Comparison of ENCODE assay signal across 17 mouse cellular contexts in the genomic region with DNA sequence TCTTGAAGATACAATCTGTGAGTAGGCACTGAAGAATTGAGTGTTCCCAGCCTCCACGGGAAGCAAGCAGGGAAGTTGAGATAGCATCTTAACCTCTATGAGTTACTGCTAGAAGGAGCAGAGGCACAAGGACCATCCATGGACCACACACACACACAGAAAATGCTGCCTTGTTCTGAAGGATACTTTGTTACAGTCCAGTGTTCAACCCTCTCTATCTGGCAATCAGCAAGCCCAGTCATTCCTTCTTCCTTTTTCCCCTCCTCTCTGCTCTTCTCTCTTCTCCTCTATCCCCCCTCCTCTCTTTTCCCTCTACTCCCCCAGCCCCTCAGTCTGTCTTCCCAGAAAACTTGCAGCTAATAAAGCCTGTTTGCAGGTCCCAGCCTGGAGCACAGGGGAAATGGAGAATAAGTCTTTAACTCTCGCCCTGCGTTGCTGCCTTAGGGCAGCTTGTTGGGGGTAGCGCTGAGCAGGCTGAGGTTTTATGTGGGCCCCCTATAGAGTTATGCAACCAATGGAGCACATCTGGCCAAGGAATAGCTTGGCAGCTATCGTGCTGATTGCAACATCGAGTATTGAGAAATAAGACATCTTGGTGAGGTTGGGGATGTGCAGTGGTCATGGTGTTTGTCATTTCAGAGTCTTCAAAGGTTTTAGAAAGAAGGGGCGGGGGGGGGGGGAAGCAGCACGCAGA.
DNase-seq lines count a peak whose midpoint lies in the region; ATAC-seq and TF ChIP-seq lines count a peak whose summit lies in the region.
"Had no signal": no experiment of that assay in that cellular context is flagged by ENCODE, and none has a peak within 500 bp of the region (broad histone marks: within the 10 kb centered on the region; RNA-seq: fewer than 3 reads in every experiment).

No protein-coding gene starts in this region.

- no peaks in the 10 kb centered on the region for H3K9me3 ChIP-seq in kidney, embryonic 14.5 days (ENCODE audit: control insufficient read depth, low read length)
- no peaks in the 10 kb centered on the region for H3K9me3 ChIP-seq in embryonic facial prominence, embryonic 15.5 days (replicated peaks)
- no peaks in the 10 kb centered on the region for H3K9me3 ChIP-seq in lung, embryonic 15.5 days
- H3K9me3 ChIP-seq in midbrain, embryonic 14.5 days (ENCODE audit: control insufficient read depth, low read length), result no peaks in the 10 kb centered on the region
- H3K9me3 ChIP-seq in hindbrain, embryonic 12.5 days (replicated peaks), result no peaks in the 10 kb centered on the region
- H3K9me3 ChIP-seq: hindbrain, embryonic 15.5 days; liver, embryonic 15.5 days; midbrain, embryonic 12.5 days had no signal

- no peak overlapping the region for H3K27ac ChIP-seq in kidney, embryonic 14.5 days (ENCODE audit: low read depth, low read length)
- no peak overlapping the region for H3K27ac ChIP-seq in embryonic facial prominence, embryonic 15.5 days (replicated peaks)
- peak overlapping the region; percentile 86 for H3K27ac ChIP-seq in lung, embryonic 15.5 days
- H3K27ac ChIP-seq in left cerebral cortex, adult 2 months, result no peak overlapping the region
- H3K27ac ChIP-seq in midbrain, embryonic 14.5 days (replicated peaks; ENCODE audit: low read depth, low read length), result no peak overlapping the region
- H3K27ac ChIP-seq in hindbrain, embryonic 12.5 days, result no peak overlapping the region
- H3K27ac ChIP-seq: hindbrain, embryonic 15.5 days; liver, embryonic 15.5 days; midbrain, embryonic 12.5 days had no signal

- H3K27me3 ChIP-seq in kidney, embryonic 14.5 days (ENCODE audit: control insufficient read depth, insufficient read depth, low read length), result no peaks in the 10 kb centered on the region
- H3K27me3 ChIP-seq in embryonic facial prominence, embryonic 15.5 days, result no peaks in the 10 kb centered on the region
- no peaks in the 10 kb centered on the region for H3K27me3 ChIP-seq in lung, embryonic 15.5 days
- no peaks in the 10 kb centered on the region for H3K27me3 ChIP-seq in midbrain, embryonic 14.5 days (ENCODE audit: control insufficient read depth, insufficient read depth, low read length)
- H3K27me3 ChIP-seq in hindbrain, embryonic 12.5 days, result no peaks in the 10 kb centered on the region
- H3K27me3 ChIP-seq: hindbrain, embryonic 15.5 days; liver, embryonic 15.5 days; midbrain, embryonic 12.5 days had no signal

- no peak overlapping the region for H3K9ac ChIP-seq in kidney, embryonic 14.5 days (ENCODE audit: low read depth, low read length)
- no peak overlapping the region for H3K9ac ChIP-seq in embryonic facial prominence, embryonic 15.5 days
- no peak overlapping the region for H3K9ac ChIP-seq in lung, embryonic 15.5 days
- no peak overlapping the region for H3K9ac ChIP-seq in midbrain, embryonic 14.5 days (replicated peaks; ENCODE audit: low read length)
- H3K9ac ChIP-seq in hindbrain, embryonic 12.5 days, result no peak overlapping the region
- H3K9ac ChIP-seq: hindbrain, embryonic 15.5 days; liver, embryonic 15.5 days; midbrain, embryonic 12.5 days had no signal

- no peak for TF ChIP-seq CTCF in left cerebral cortex, adult 2 months (IDR thresholded peaks at IDR 0.05)

- ATAC-seq in kidney, embryonic 14.5 days (ENCODE audit: low FRiP score, low TSS enrichment), result 0 out of 2 replicates have a peak, but pooled peaks have one; percentile 17
- ATAC-seq in embryonic facial prominence, embryonic 15.5 days (ENCODE audit: insufficient number of reproducible peaks, low FRiP score, low TSS enrichment, low read depth), result peak; percentile 60; the same call in 1 of the 2 replicates
- ATAC-seq in lung, embryonic 15.5 days (ENCODE audit: borderline replicate concordance, extremely low read depth, low FRiP score, low TSS enrichment), result peak; percentile 95
- peak; percentile 96 for ATAC-seq in megakaryocyte progenitor cell, adult 5-6 weeks (replicated peaks; ENCODE audit: poor library complexity)
- no peak for ATAC-seq in midbrain, embryonic 14.5 days (ENCODE audit: low FRiP score, low TSS enrichment)
- no peak for ATAC-seq in hindbrain, embryonic 12.5 days (ENCODE audit: low FRiP score)
- ATAC-seq: intestine, postnatal 0 days had no signal

- intact Hi-C loops in left cerebral cortex, adult 2 months (cut with DNase I), result no loop called here

- no peak overlapping the region for H3K4me3 ChIP-seq in kidney, embryonic 14.5 days (ENCODE audit: low read length)
- no peak overlapping the region for H3K4me3 ChIP-seq in embryonic facial prominence, embryonic 15.5 days (replicated peaks)
- no peak overlapping the region for H3K4me3 ChIP-seq in lung, embryonic 15.5 days
- no peak overlapping the region for H3K4me3 ChIP-seq in left cerebral cortex, adult 2 months
- H3K4me3 ChIP-seq in midbrain, embryonic 14.5 days (replicated peaks; ENCODE audit: low read depth, low read length), result no peak overlapping the region
- no peak overlapping the region for H3K4me3 ChIP-seq in hindbrain, embryonic 12.5 days
- H3K4me3 ChIP-seq: hindbrain, embryonic 15.5 days; liver, embryonic 15.5 days; midbrain, embryonic 12.5 days had no signal

- H3K4me2 ChIP-seq in kidney, embryonic 14.5 days (replicated peaks; ENCODE audit: low read depth, low read length), result no peak overlapping the region
- no peak overlapping the region for H3K4me2 ChIP-seq in embryonic facial prominence, embryonic 15.5 days (replicated peaks)
- no peak overlapping the region for H3K4me2 ChIP-seq in lung, embryonic 15.5 days
- no peak overlapping the region for H3K4me2 ChIP-seq in midbrain, embryonic 14.5 days (ENCODE audit: low read length)
- H3K4me2 ChIP-seq in hindbrain, embryonic 12.5 days (replicated peaks), result no peak overlapping the region
- H3K4me2 ChIP-seq: hindbrain, embryonic 15.5 days; liver, embryonic 15.5 days; midbrain, embryonic 12.5 days had no signal

- no peak for DNase-seq in kidney, adult 11 months
- no peak for DNase-seq in left cerebral cortex, adult 2 months (ENCODE audit: extremely low spot score in 1 of 2, low spot score in 2 of 2)
- no peak for DNase-seq in midbrain, embryonic 14.5 days
- DNase-seq: adrenal gland, adult 8-10 months; cerebellum, postnatal 10 days; kidney, postnatal 14 days; right cerebral cortex, postnatal 25 days; thymus, adult 2 months had no signal

- WGBS in kidney, embryonic 14.5 days, result 56% methylated on average over 8 of the region's 8 CpGs
- WGBS in embryonic facial prominence, embryonic 15.5 days, result 29% methylated on average over 6 of the region's 8 CpGs
- WGBS in lung, embryonic 15.5 days, result 47% methylated on average over 8 of the region's 8 CpGs
- 65% methylated on average over 8 of the region's 8 CpGs for WGBS in midbrain, embryonic 14.5 days
- WGBS in hindbrain, embryonic 12.5 days, result 57% methylated on average over 8 of the region's 8 CpGs

- H3K36me3 ChIP-seq in kidney, embryonic 14.5 days (ENCODE audit: control insufficient read depth, insufficient read depth, low read length), result no peaks in the 10 kb centered on the region
- H3K36me3 ChIP-seq in embryonic facial prominence, embryonic 15.5 days, result no peaks in the 10 kb centered on the region
- H3K36me3 ChIP-seq in lung, embryonic 15.5 days, result no peaks in the 10 kb centered on the region
- no peaks in the 10 kb centered on the region for H3K36me3 ChIP-seq in midbrain, embryonic 14.5 days (ENCODE audit: control insufficient read depth, insufficient read depth, low read length)
- no peaks in the 10 kb centered on the region for H3K36me3 ChIP-seq in hindbrain, embryonic 12.5 days
- H3K36me3 ChIP-seq: hindbrain, embryonic 15.5 days; liver, embryonic 15.5 days; midbrain, embryonic 12.5 days had no signal

- H3K4me1 ChIP-seq in kidney, embryonic 14.5 days (ENCODE audit: control insufficient read depth, insufficient read depth, low read length), result 0 out of 2 replicates have a peak, but pooled peaks cover 4% of the 10 kb centered on the region
- peaks cover 19% of the 10 kb centered on the region for H3K4me1 ChIP-seq in embryonic facial prominence, embryonic 15.5 days
- peaks cover 26% of the 10 kb centered on the region for H3K4me1 ChIP-seq in lung, embryonic 15.5 days
- peaks cover 10% of the 10 kb centered on the region; the same call in 1 of the 2 replicates for H3K4me1 ChIP-seq in midbrain, embryonic 14.5 days (ENCODE audit: control insufficient read depth, insufficient read depth, low read length)
- H3K4me1 ChIP-seq in hindbrain, embryonic 12.5 days, result peaks cover 3% of the 10 kb centered on the region; the same call in 1 of the 2 replicates
- H3K4me1 ChIP-seq: hindbrain, embryonic 15.5 days; liver, embryonic 15.5 days had no signal

Comparison
In these comparisons a context has a peak if more than half of its experiments do, and no peak if none do; other contexts are left out.
1. ATAC-seq: peak in kidney, embryonic 14.5 days (single experiment), embryonic facial prominence, embryonic 15.5 days (single experiment), lung, embryonic 15.5 days (single experiment) and megakaryocyte progenitor cell, adult 5-6 weeks (single experiment); none in midbrain, embryonic 14.5 days (single experiment) and hindbrain, embryonic 12.5 days (single experiment).